Mouse (Mus musculus): ENCODE results near the gene Mrpl41.

- TF ChIP-seq CTCF (IDR thresholded peaks at IDR 0.05; ENCODE audit: low read depth): no peak
- TF ChIP-seq EP300 (IDR thresholded peaks at IDR 0.05; ENCODE audit: low read depth): no peak
Measured at GRCm38 (mm10) chr2:24987762-24988161, 12.9 kb upstream of the Mrpl41 start.
